Mouse (Mus musculus) liver, embryonic 14.5 days (tissue): ENCODE measurements at regions not wholly inside any gene's neighbourhood (a gene's known extent, or its start where the extent isn't known, plus 50 kb on each side); places are given as distances from the start of the nearest gene placed in this dataset.

Source experiments
- ATAC-seq: fragments of 200-750 bp; cut with Nextera tagmentation; 2 replicates; pipeline ENCODE4 v1.8.0; 2017; ENCODE audit warnings: moderate number of reproducible peaks, mild to moderate bottlenecking, moderate library complexity; ENCODE audit not compliant: insufficient read depth
- DNase-seq, 3 experiments: peaks; one replicate each; pipeline ENCODE4 v3.0.0-alpha.2; 2012 to 2013; ENCODE audit warnings: low read depth in 3 of 3, low spot score in 3 of 3
- H3K27ac ChIP-seq: fragments of 300-500 bp; sonication (generic); 2 replicates; pipeline ENCODE4 v1.5.1; 2014; ENCODE audit warnings: moderate library complexity, mild to moderate bottlenecking, control low read depth, inconsistent platforms
- H3K27me3 ChIP-seq: fragments of 300-500 bp; sonication (generic); 2 replicates; pipeline ENCODE4 v1.6.1; 2014; ENCODE audit warnings: mild to moderate bottlenecking, low read length, moderate library complexity; ENCODE audit not compliant: control insufficient read depth, insufficient read depth
- H3K36me3 ChIP-seq: fragments of 300-500 bp; sonication (generic); replicated peaks from 2 replicates; pipeline ENCODE4 v1.6.1; 2014; ENCODE audit warnings: low read depth; ENCODE audit not compliant: control insufficient read depth, insufficient read depth
- H3K4me1 ChIP-seq, 2 experiments: fragments of 200-500 bp in 1 of 2; fragments of 300-500 bp in 1 of 2; sonication (generic) in 1 of 2; replicated peaks; 2 replicates each; pipeline ENCODE4 v1.6.1; 2012 to 2014; ENCODE audit warnings: antibody characterized with exemption in 1 of 2, inconsistent platforms in 1 of 2, low read length in 1 of 2; ENCODE audit not compliant: control insufficient read depth in 2 of 2, insufficient read depth in 2 of 2
- H3K4me2 ChIP-seq: fragments of 300-500 bp; sonication (generic); 2 replicates; pipeline ENCODE4 v1.6.1; 2014; ENCODE audit warnings: low read depth, mild to moderate bottlenecking, control low read depth, moderate library complexity
- H3K4me3 ChIP-seq, 2 experiments: fragments of 200-500 bp in 1 of 2; fragments of 300-500 bp in 1 of 2; sonication (generic) in 1 of 2; 2 replicates each; pipeline ENCODE4 v1.5.1; 2012 to 2014; ENCODE audit warnings: low read depth in 2 of 2, low read length in 2 of 2, mild to moderate bottlenecking in 2 of 2, control low read depth in 1 of 2, inconsistent platforms in 1 of 2, moderate library complexity in 1 of 2; ENCODE audit not compliant: insufficient read depth in 1 of 2
- H3K9ac ChIP-seq: fragments of 300-500 bp; sonication (generic); replicated peaks from 2 replicates; pipeline ENCODE4 v1.6.1; 2014; ENCODE audit warnings: mild to moderate bottlenecking, control low read depth, moderate library complexity
- H3K9me3 ChIP-seq: fragments of 300-500 bp; sonication (generic); 2 replicates; pipeline ENCODE4 v1.6.1; 2016; ENCODE audit warnings: low read length, mixed read lengths; ENCODE audit not compliant: control insufficient read depth
- CTCF ChIP-seq: IDR thresholded peaks from 2 replicates; pipeline ENCODE4 v1.5.1; 2016; ENCODE audit warnings: antibody characterized with exemption, low read depth, control low read depth
- EP300 ChIP-seq: IDR thresholded peaks from 2 replicates; pipeline ENCODE4 v1.6.1; 2016; ENCODE audit warnings: antibody characterized with exemption, low read depth
- WGBS: fragments of 180-500 bp; shearing (Covaris S2); extraction: QIAGEN DNeasy Blood & Tissue Kit; methylation state at CpG from one replicate; pipeline ENCODE4 v1.1.7; 2014; ENCODE audit not compliant: insufficient replicate concordance; 5-methylcytosine and 5-hydroxymethylcytosine counted together

GRCm38 (mm10) chr7:73319004-73319403, 56.3 kb upstream of the Rgma start:
- Histone ChIP-seq H3K9me3 (no peaks in the 10 kb centered on the region), H3K4me1 (no peaks in the 10 kb centered on the region), H3K27me3 (no peaks in the 10 kb centered on the region), H3K27ac (no peak overlapping the region), H3K4me3 (no peak overlapping the region), H3K9ac (no peak overlapping the region), H3K4me2 (no peak overlapping the region), H3K36me3 (no peaks in the 10 kb centered on the region)
- DNase-seq, result no peak
- no peak for ATAC-seq
- 74% methylated on average over 6 of the region's 6 CpGs for WGBS
- no peak for TF ChIP-seq EP300
- TF ChIP-seq CTCF, result no peak

- no peaks in the 10 kb centered on the region for H3K36me3 ChIP-seq
- no peak for DNase-seq
- WGBS, result 60% methylated on average over 7 of the region's 7 CpGs
- no peak for ATAC-seq
- TF ChIP-seq EP300 (no peak), CTCF (no peak)
- H3K27me3 ChIP-seq, result no peaks in the 10 kb centered on the region
- H3K4me3 ChIP-seq, result no peak overlapping the region
- no peak overlapping the region for H3K27ac ChIP-seq
- no peaks in the 10 kb centered on the region for H3K9me3 ChIP-seq
- H3K4me1 ChIP-seq, result no peaks in the 10 kb centered on the region
- no peak overlapping the region for H3K4me2 ChIP-seq
- no peak overlapping the region for H3K9ac ChIP-seq
Observed at GRCm38 (mm10) chr7:73319994-73320393, 55.3 kb upstream of the Rgma start.

- no peak overlapping the region for H3K9ac ChIP-seq
- H3K9me3 ChIP-seq, result no peaks in the 10 kb centered on the region
- no peaks in the 10 kb centered on the region for H3K36me3 ChIP-seq
- no peak overlapping the region for H3K27ac ChIP-seq
- ATAC-seq (no peak), DNase-seq (no peak)
- no peak overlapping the region for H3K4me2 ChIP-seq
- no peak overlapping the region for H3K4me3 ChIP-seq
- H3K27me3 ChIP-seq, result no peaks in the 10 kb centered on the region
- WGBS, result 60% methylated on average over 8 of the region's 8 CpGs
- TF ChIP-seq EP300 (no peak), CTCF (no peak)
- H3K4me1 ChIP-seq, result no peaks in the 10 kb centered on the region
Observed at GRCm38 (mm10) chr7:73322466-73323151, 52.7 kb upstream of the Rgma start.

- H3K9me3 ChIP-seq, result no peaks in the 10 kb centered on the region
- no peaks in the 10 kb centered on the region for H3K27me3 ChIP-seq
- H3K4me2 ChIP-seq, result no peak overlapping the region
- WGBS, result 17% methylated on average over 12 of the region's 12 CpGs
- TF ChIP-seq EP300, result no peak
- TF ChIP-seq CTCF, result no peak
- no peaks in the 10 kb centered on the region for H3K4me1 ChIP-seq
- H3K27ac ChIP-seq, result no peak overlapping the region
- H3K4me3 ChIP-seq, result no peak overlapping the region
- no peak for ATAC-seq
- no peak for DNase-seq
- no peaks in the 10 kb centered on the region for H3K36me3 ChIP-seq
- H3K9ac ChIP-seq, result no peak overlapping the region
Observed at GRCm38 (mm10) chr7:73323556-73323955, 51.8 kb upstream of the Rgma start.

GRCm38 (mm10) chr7:73325503-73325902, 49.8 kb upstream of the Rgma start:
- H3K9ac ChIP-seq, result no peak overlapping the region
- no peaks in the 10 kb centered on the region for H3K9me3 ChIP-seq
- H3K4me2 ChIP-seq, result no peak overlapping the region
- WGBS, result 67% methylated on average over 5 of the region's 5 CpGs
- no peak overlapping the region for H3K27ac ChIP-seq
- DNase-seq (no peak), ATAC-seq (no peak)
- H3K36me3 ChIP-seq, result no peaks in the 10 kb centered on the region
- no peaks in the 10 kb centered on the region for H3K4me1 ChIP-seq
- no peaks in the 10 kb centered on the region for H3K27me3 ChIP-seq
- no peak overlapping the region for H3K4me3 ChIP-seq
- TF ChIP-seq EP300, result no peak
- no peak for TF ChIP-seq CTCF
